ENCODE assay signal across 19 mouse cellular contexts in the genomic region with DNA sequence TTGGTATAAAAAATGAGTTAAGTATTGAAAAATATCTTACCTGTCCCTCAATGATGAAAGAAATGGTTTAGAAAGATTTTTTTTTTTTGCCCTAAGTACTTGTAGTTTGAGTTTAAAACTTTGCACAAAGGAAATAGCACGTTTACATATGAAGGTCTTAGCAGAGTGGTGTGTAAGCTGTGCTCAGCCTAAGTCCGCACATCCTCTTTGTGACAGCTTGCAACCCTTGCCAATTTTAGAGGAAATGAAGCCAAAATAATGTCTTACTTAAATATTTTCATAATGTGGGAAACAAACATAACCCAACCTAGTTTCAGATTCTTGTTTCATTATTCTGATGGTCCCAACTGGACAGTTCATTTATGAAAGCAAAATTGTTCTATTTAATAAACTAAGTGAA.
"Had no signal": no experiment of that assay in that cellular context is flagged by ENCODE, and none has a peak within 500 bp of the region (broad histone marks: within the 10 kb centered on the region; RNA-seq: fewer than 3 reads in every experiment).

No protein-coding gene starts in this region.

- DNase-seq: kidney, adult 11 months; kidney, postnatal 14 days; kidney, postnatal 4 days; left cerebral cortex, postnatal 4 days; liver, embryonic 13.5 days; lung, postnatal 10 days; retina, postnatal 1 day; right cerebral cortex, postnatal 25 days; spleen, adult 18-20 months; thymus, postnatal 25 days had no signal

- ATAC-seq: hindbrain, embryonic 16.5 days; intestine, embryonic 15.5 days; midbrain, embryonic 15.5 days had no signal

- H3K4me2 ChIP-seq: intestine, embryonic 15.5 days; limb, embryonic 12.5 days; limb, embryonic 15.5 days; liver, embryonic 13.5 days; midbrain, embryonic 12.5 days; midbrain, embryonic 15.5 days; neural tube, embryonic 13.5 days; stomach, embryonic 15.5 days had no signal

- H3K4me3 ChIP-seq: intestine, embryonic 15.5 days; limb, embryonic 12.5 days; limb, embryonic 15.5 days; liver, embryonic 13.5 days; midbrain, embryonic 12.5 days; midbrain, embryonic 15.5 days; myocyte; neural tube, embryonic 13.5 days; stomach, embryonic 15.5 days had no signal

- H3K9me3 ChIP-seq: intestine, embryonic 15.5 days; limb, embryonic 12.5 days; limb, embryonic 15.5 days; liver, embryonic 13.5 days; midbrain, embryonic 12.5 days; midbrain, embryonic 15.5 days; neural tube, embryonic 13.5 days; stomach, embryonic 15.5 days had no signal

- H3K27ac ChIP-seq: intestine, embryonic 15.5 days; limb, embryonic 12.5 days; limb, embryonic 15.5 days; liver, embryonic 13.5 days; midbrain, embryonic 12.5 days; midbrain, embryonic 15.5 days; neural tube, embryonic 13.5 days had no signal

- H3K9ac ChIP-seq: intestine, embryonic 15.5 days; limb, embryonic 12.5 days; limb, embryonic 15.5 days; liver, embryonic 13.5 days; midbrain, embryonic 12.5 days; midbrain, embryonic 15.5 days; neural tube, embryonic 13.5 days; stomach, embryonic 15.5 days had no signal

- H3K4me1 ChIP-seq: intestine, embryonic 15.5 days; limb, embryonic 12.5 days; limb, embryonic 15.5 days; liver, embryonic 13.5 days; midbrain, embryonic 12.5 days; midbrain, embryonic 15.5 days had no signal

- H3K27me3 ChIP-seq: intestine, embryonic 15.5 days; limb, embryonic 12.5 days; limb, embryonic 15.5 days; liver, embryonic 13.5 days; midbrain, embryonic 12.5 days; midbrain, embryonic 15.5 days; neural tube, embryonic 13.5 days; stomach, embryonic 15.5 days had no signal
